Mouse (Mus musculus) olfactory bulb, adult 2 months (tissue): ENCODE data around the gene Dnmt3c. TPM values are rescaled to one million over a fixed set of nuclear protein-coding genes. Genes with fewer than 3 reads are reported as not detected.
A peak's percentile ranks its signal among the peaks of the same experiment; 100 is the strongest.
"Not testable (repeated sequence)": the region's sequence is repeated elsewhere in the genome, so short reads cannot be mapped to it uniquely, and the experiment has no call there.

Experiments used
- H3K27ac ChIP-seq: fragments of 200-500 bp; 2 replicates; pipeline ENCODE4 v1.5.1; 2012; ENCODE audit warnings: low read depth, low read length; ENCODE audit not compliant: insufficient read depth
- H3K4me1 ChIP-seq: fragments of 200-500 bp; 2 replicates; pipeline ENCODE4 v1.6.1; 2012; ENCODE audit warnings: low read length; ENCODE audit not compliant: control insufficient read depth, insufficient read depth
- H3K4me3 ChIP-seq: fragments of 200-500 bp; 2 replicates; pipeline ENCODE4 v1.5.1; 2012; ENCODE audit warnings: mild to moderate bottlenecking, low read depth, low read length, moderate library complexity; ENCODE audit not compliant: insufficient read depth
- CTCF ChIP-seq: fragments of 200-500 bp; IDR thresholded peaks from 2 replicates; pipeline ENCODE4 v1.5.1; 2012; ENCODE audit warnings: low read depth, mild to moderate bottlenecking, low read length, moderate library complexity; ENCODE audit not compliant: insufficient read depth
- POLR2A ChIP-seq: fragments of 200-500 bp; IDR thresholded peaks from 2 replicates; pipeline ENCODE4 v1.6.1; 2012; ENCODE audit warnings: mild to moderate bottlenecking, low read depth, low read length, moderate library complexity; ENCODE audit not compliant: insufficient read depth
- WGBS: fragments of 180-500 bp; shearing (Covaris S2); methylation state at CpG from one replicate; pipeline ENCODE4 v1.1.7; 2018; 5-methylcytosine and 5-hydroxymethylcytosine counted together
- polyA plus RNA-seq: library from polyadenylated mRNA; stranded (reverse); fragments of >200 nt; gene quantifications from 2 replicates; pipeline ENCODE4 v1.2.4, GENCODE M21; 2012; ENCODE audit warnings: low replicate concordance; ENCODE audit not compliant: missing spikeins, insufficient read depth, insufficient read length

Gene Dnmt3c
- polyA plus RNA-seq, 1 experiment = not detected

- Histone ChIP-seq H3K4me3 (no peak overlapping the region), H3K4me1 (0 out of 2 replicates have a peak, but pooled peaks cover 2% of the 10 kb centered on the region), H3K27ac (0 out of 2 replicates have a peak overlapping the region, but pooled peaks have one; percentile 14)
- TF ChIP-seq CTCF (no peak), POLR2A (no peak)
- WGBS = 55% methylated on average over 3 of the region's 3 CpGs
Measured at GRCm38 (mm10) chr2:153712646-153713091, 16.2 kb downstream of the Dnmt3c start.

- 0 out of 2 replicates have a peak overlapping the region, but pooled peaks have one; percentile 14 for H3K27ac ChIP-seq
- H3K4me3 ChIP-seq = no peak overlapping the region
- WGBS = 27% methylated on average over 4 of the region's 4 CpGs
- H3K4me1 ChIP-seq = 0 out of 2 replicates have a peak, but pooled peaks cover 2% of the 10 kb centered on the region
- no peak for TF ChIP-seq CTCF
- TF ChIP-seq POLR2A = no peak
Measured at GRCm38 (mm10) chr2:153713227-153713626, 16.8 kb downstream of the Dnmt3c start.

GRCm38 (mm10) chr2:153717861-153718260 is 21.4 kb downstream of the Dnmt3c start:
- not testable (repeated sequence) for H3K4me1 ChIP-seq, H3K4me3 ChIP-seq, H3K27ac ChIP-seq
- 83% methylated on average over 3 of the region's 3 CpGs for WGBS

- WGBS = 85% methylated on average over 1 of the region's 1 CpGs
- TF ChIP-seq CTCF (no peak), POLR2A (no peak)
- Histone ChIP-seq H3K4me1 (no peaks in the 10 kb centered on the region), H3K27ac (no peak overlapping the region), H3K4me3 (no peak overlapping the region)
Measured at GRCm38 (mm10) chr2:153723098-153723497, 26.6 kb downstream of the Dnmt3c start.

GRCm38 (mm10) chr2:153724424-153724823 is 28.0 kb downstream of the Dnmt3c start:
- H3K4me3 ChIP-seq = no peak overlapping the region
- H3K27ac ChIP-seq = no peak overlapping the region
- H3K4me1 ChIP-seq = no peaks in the 10 kb centered on the region
- 76% methylated on average over 2 of the region's 2 CpGs for WGBS
- TF ChIP-seq POLR2A = no peak
- TF ChIP-seq CTCF = no peak

- TF ChIP-seq POLR2A (no peak), CTCF (no peak)
- WGBS = 70% methylated on average over 2 of the region's 2 CpGs
- Histone ChIP-seq H3K27ac (no peak overlapping the region), H3K4me3 (no peak overlapping the region), H3K4me1 (no peaks in the 10 kb centered on the region)
Measured at GRCm38 (mm10) chr2:153724871-153725270, 28.4 kb downstream of the Dnmt3c start.

GRCm38 (mm10) chr2:153725291-153725690 is 28.8 kb downstream of the Dnmt3c start:
- 90% methylated on average over 4 of the region's 4 CpGs for WGBS
- no peak for TF ChIP-seq POLR2A
- TF ChIP-seq CTCF = no peak
- Histone ChIP-seq H3K27ac (no peak overlapping the region), H3K4me3 (no peak overlapping the region), H3K4me1 (no peaks in the 10 kb centered on the region)

GRCm38 (mm10) chr2:153734033-153734432 is 37.6 kb downstream of the Dnmt3c start:
- H3K4me3 ChIP-seq = no peak overlapping the region

GRCm38 (mm10) chr2:153740500-153741436 is 44.3 kb downstream of the Dnmt3c start, which contains the start of gene Mapre1:
Gene Mapre1 (plus strand): TSS chr2:153741274.
- TF ChIP-seq POLR2A (peak; percentile 56; the same call in 1 of the 2 replicates), CTCF (no peak)
- WGBS = 10% methylated on average over 58 of the region's 58 CpGs
- H3K4me1 ChIP-seq = peaks cover 2% of the 10 kb centered on the region
- H3K4me3 ChIP-seq = peak within 1 kb of the TSS; percentile 86
- H3K27ac ChIP-seq = peak within 1 kb of the TSS; percentile 66

More at GRCm38 (mm10) chr2:153734033-153734432, 37.6 kb downstream of the Dnmt3c start:
- 82% methylated on average over 4 of the region's 4 CpGs for WGBS
- H3K27ac ChIP-seq = no peak overlapping the region
- no peaks in the 10 kb centered on the region for H3K4me1 ChIP-seq
- no peak for TF ChIP-seq CTCF
- TF ChIP-seq POLR2A = no peak
